Mouse (Mus musculus) forebrain, postnatal 0 days (tissue): ENCODE measurements at regions not wholly inside any gene's neighbourhood (a gene's known extent, or its start where the extent isn't known, plus 50 kb on each side); places are given as distances from the start of the nearest gene placed in this dataset.

ENCODE experiments used
- ATAC-seq: fragments of 200-750 bp; cut with Nextera tagmentation; 2 replicates; pipeline ENCODE4 v1.8.0; 2017; ENCODE audit warnings: mild to moderate bottlenecking, moderate library complexity
- DNase-seq: peaks from one replicate; pipeline ENCODE4 v3.0.0-alpha.2; 2015
- H3K27ac ChIP-seq: fragments of 300-500 bp; sonication (generic); 2 replicates; pipeline ENCODE4 v1.5.1; 2014; ENCODE audit warnings: low read depth, mild to moderate bottlenecking, antibody characterized with exemption, low read length, moderate library complexity, mixed read lengths
- H3K27me3 ChIP-seq: fragments of 300-500 bp; sonication (generic); 2 replicates; pipeline ENCODE4 v1.6.1; 2014; ENCODE audit warnings: mild to moderate bottlenecking, low read length, mixed read lengths; ENCODE audit not compliant: insufficient read depth
- H3K36me3 ChIP-seq: fragments of 300-500 bp; sonication (generic); 2 replicates; pipeline ENCODE4 v1.6.1; 2014; ENCODE audit warnings: mild to moderate bottlenecking, moderate library complexity; ENCODE audit not compliant: insufficient read depth
- H3K4me1 ChIP-seq: fragments of 300-500 bp; sonication (generic); 2 replicates; pipeline ENCODE4 v1.6.1; 2014; ENCODE audit warnings: antibody characterized with exemption; ENCODE audit not compliant: insufficient read depth
- H3K4me2 ChIP-seq: fragments of 300-500 bp; sonication (generic); 2 replicates; pipeline ENCODE4 v1.6.1; 2014; ENCODE audit warnings: low read depth, mild to moderate bottlenecking, moderate library complexity
- H3K4me3 ChIP-seq: fragments of 300-500 bp; sonication (generic); 2 replicates; pipeline ENCODE4 v1.5.1; 2014; ENCODE audit warnings: low read depth, low read length, mixed read lengths
- H3K9ac ChIP-seq: fragments of 300-500 bp; sonication (generic); 2 replicates; pipeline ENCODE4 v1.6.1; 2014; ENCODE audit warnings: mild to moderate bottlenecking
- H3K9me3 ChIP-seq: fragments of 300-500 bp; sonication (generic); 2 replicates; pipeline ENCODE4 v1.6.1; 2016; ENCODE audit warnings: low read length
- CTCF ChIP-seq: sonication (generic); IDR thresholded peaks from 2 replicates; pipeline ENCODE4 v1.5.1; 2016; ENCODE audit warnings: antibody characterized with exemption, control low read depth, low read depth
- WGBS: fragments of 180-500 bp; shearing (Covaris S2); extraction: QIAGEN DNeasy Blood & Tissue Kit; methylation state at CpG from one replicate; pipeline ENCODE4 v1.1.7; 2014; 5-methylcytosine and 5-hydroxymethylcytosine counted together

- ATAC-seq (no peak), DNase-seq (no peak)
- no peak overlapping the region for H3K27ac ChIP-seq
- WGBS = 80% methylated on average over 6 of the region's 6 CpGs
- no peak overlapping the region for H3K4me3 ChIP-seq
- H3K36me3 ChIP-seq = no peaks in the 10 kb centered on the region
- no peak overlapping the region for H3K4me2 ChIP-seq
- H3K27me3 ChIP-seq = no peaks in the 10 kb centered on the region
- H3K9me3 ChIP-seq = no peaks in the 10 kb centered on the region
- no peak overlapping the region for H3K9ac ChIP-seq
- no peaks in the 10 kb centered on the region for H3K4me1 ChIP-seq
- no peak for TF ChIP-seq CTCF
Measured at GRCm38 (mm10) chr12:8070788-8071187, 93.3 kb downstream of the Apob start.

- Histone ChIP-seq H3K27ac (no peak overlapping the region), H3K36me3 (no peaks in the 10 kb centered on the region), H3K9ac (no peak overlapping the region), H3K27me3 (no peaks in the 10 kb centered on the region), H3K4me1 (no peaks in the 10 kb centered on the region), H3K9me3 (no peaks in the 10 kb centered on the region), H3K4me2 (no peak overlapping the region), H3K4me3 (no peak overlapping the region)
- DNase-seq (no peak), ATAC-seq (no peak)
- TF ChIP-seq CTCF = no peak
- WGBS = 87% methylated on average over 4 of the region's 4 CpGs
Measured at GRCm38 (mm10) chr12:8071286-8071685, 93.8 kb downstream of the Apob start.

DNA sequence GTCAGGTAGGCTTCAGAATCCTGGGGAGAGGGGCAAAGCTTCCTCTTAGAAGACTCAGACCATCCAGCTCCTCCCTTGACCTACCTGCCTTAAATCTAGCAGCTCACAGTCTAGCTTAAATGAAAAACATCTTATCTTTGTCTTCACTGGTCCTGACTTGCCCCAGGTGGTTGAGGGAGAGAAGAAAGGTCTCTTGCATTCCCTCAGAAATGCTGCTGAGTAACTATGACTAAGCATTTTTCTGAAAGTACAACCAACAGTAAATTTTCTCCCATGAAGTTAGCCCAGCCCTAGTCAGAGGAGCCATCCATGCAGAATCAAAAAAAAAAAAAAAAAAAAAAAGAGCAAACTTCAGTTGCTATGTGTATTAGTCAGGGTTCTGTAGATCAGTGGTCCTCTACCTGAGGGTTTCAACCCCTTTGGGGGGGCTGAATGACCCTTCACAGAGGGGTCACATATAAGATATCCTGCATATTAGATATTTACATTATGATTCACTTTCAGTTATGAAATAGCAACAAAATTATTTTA lies 98.6 kb downstream of the Apob start:
- H3K4me3 ChIP-seq = no peak overlapping the region
- DNase-seq (no peak), ATAC-seq (no peak)
- no peak overlapping the region for H3K27ac ChIP-seq
- no peaks in the 10 kb centered on the region for H3K27me3 ChIP-seq
- no peaks in the 10 kb centered on the region for H3K9me3 ChIP-seq
- no peak overlapping the region for H3K9ac ChIP-seq
- H3K36me3 ChIP-seq = no peaks in the 10 kb centered on the region
- no peak for TF ChIP-seq CTCF
- H3K4me1 ChIP-seq = no peaks in the 10 kb centered on the region
- no peak overlapping the region for H3K4me2 ChIP-seq

- H3K27ac ChIP-seq = no peak overlapping the region
- H3K9me3 ChIP-seq = no peaks in the 10 kb centered on the region
- 89% methylated on average over 4 of the region's 4 CpGs for WGBS
- no peaks in the 10 kb centered on the region for H3K36me3 ChIP-seq
- no peak for ATAC-seq
- no peaks in the 10 kb centered on the region for H3K27me3 ChIP-seq
- no peak for TF ChIP-seq CTCF
- no peak overlapping the region for H3K4me2 ChIP-seq
- H3K4me1 ChIP-seq = no peaks in the 10 kb centered on the region
- no peak for DNase-seq
- no peak overlapping the region for H3K4me3 ChIP-seq
- no peak overlapping the region for H3K9ac ChIP-seq
Measured at GRCm38 (mm10) chr12:8077346-8077745, 99.9 kb downstream of the Apob start.

GRCm38 (mm10) chr12:8078046-8078445 lies 100.6 kb downstream of the Apob start:
- WGBS = 95% methylated on average over 3 of the region's 3 CpGs
- Histone ChIP-seq H3K4me2 (no peak overlapping the region), H3K9ac (no peak overlapping the region), H3K9me3 (no peaks in the 10 kb centered on the region), H3K36me3 (no peaks in the 10 kb centered on the region), H3K27me3 (no peaks in the 10 kb centered on the region), H3K4me3 (no peak overlapping the region), H3K27ac (no peak overlapping the region), H3K4me1 (no peaks in the 10 kb centered on the region)
- no peak for TF ChIP-seq CTCF
- no peak for DNase-seq
- ATAC-seq = no peak

DNA sequence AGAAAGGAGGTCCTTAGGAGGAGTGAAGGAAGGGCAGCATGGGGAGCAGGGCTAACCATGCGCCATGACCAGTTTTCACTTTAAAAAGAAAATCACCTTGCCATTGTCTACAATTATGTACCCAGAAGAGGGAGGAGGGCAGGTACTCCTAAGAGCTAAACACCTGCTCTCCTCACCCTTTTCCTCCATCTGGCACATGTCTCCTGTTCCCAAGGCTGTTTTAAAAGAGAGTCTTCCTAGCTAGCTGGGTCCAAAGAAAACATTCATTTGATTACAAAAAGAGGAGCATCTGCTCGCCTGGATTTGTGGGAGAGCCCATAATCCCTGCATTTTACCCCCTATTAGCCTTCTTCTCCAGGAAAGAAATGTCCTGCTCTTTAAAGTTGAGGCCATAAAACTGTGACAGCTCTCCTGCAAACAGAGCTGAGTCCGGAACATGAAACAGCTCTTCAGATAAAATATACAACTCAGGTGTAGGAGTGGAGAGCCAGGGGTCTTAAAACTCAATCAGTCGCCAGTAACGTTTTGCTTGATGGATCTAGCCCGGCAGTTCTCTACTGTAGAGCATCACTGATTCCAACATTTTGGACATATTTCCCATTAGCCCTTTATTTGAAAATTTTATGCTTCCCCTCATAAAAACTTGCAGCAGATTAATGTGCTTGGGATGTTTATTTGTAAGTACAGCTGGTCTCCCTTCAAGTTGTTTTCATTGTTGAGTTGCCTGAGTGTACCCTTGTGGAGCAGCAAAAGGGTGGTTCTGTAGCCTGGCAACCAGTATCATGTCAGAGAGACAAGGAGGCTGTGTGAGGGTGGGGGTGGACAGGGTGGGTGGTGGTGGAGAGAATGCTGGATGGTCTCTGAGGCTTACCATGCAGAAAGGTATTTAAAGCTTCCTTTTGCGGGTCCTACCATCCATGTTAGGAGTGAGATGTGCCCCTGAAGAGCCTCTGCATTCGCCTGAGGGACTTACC lies 105.5 kb downstream of the Apob start:
- no peak overlapping the region for H3K4me2 ChIP-seq
- WGBS = 81% methylated on average over 8 of the region's 8 CpGs
- no peak overlapping the region for H3K9ac ChIP-seq
- H3K4me1 ChIP-seq = no peaks in the 10 kb centered on the region
- no peak overlapping the region for H3K27ac ChIP-seq
- ATAC-seq (no peak), DNase-seq (no peak)
- no peak for TF ChIP-seq CTCF
- no peaks in the 10 kb centered on the region for H3K27me3 ChIP-seq
- no peaks in the 10 kb centered on the region for H3K9me3 ChIP-seq
- H3K4me3 ChIP-seq = no peak overlapping the region
- no peaks in the 10 kb centered on the region for H3K36me3 ChIP-seq

GRCm38 (mm10) chr12:8087958-8088357 lies 110.5 kb downstream of the Apob start:
- H3K9ac ChIP-seq = no peak overlapping the region
- DNase-seq (no peak), ATAC-seq (no peak)
- 0 out of 2 replicates have a peak, but pooled peaks cover 2% of the 10 kb centered on the region for H3K9me3 ChIP-seq
- no peak overlapping the region for H3K4me2 ChIP-seq
- H3K36me3 ChIP-seq = no peaks in the 10 kb centered on the region
- WGBS = 73% methylated on average over 1 of the region's 3 CpGs
- TF ChIP-seq CTCF = no peak
- no peaks in the 10 kb centered on the region for H3K27me3 ChIP-seq
- H3K4me3 ChIP-seq = no peak overlapping the region
- no peaks in the 10 kb centered on the region for H3K4me1 ChIP-seq
- H3K27ac ChIP-seq = no peak overlapping the region
